Mouse (Mus musculus): ENCODE results near the gene Gm26558.

The Gm26558 gene

DNA sequence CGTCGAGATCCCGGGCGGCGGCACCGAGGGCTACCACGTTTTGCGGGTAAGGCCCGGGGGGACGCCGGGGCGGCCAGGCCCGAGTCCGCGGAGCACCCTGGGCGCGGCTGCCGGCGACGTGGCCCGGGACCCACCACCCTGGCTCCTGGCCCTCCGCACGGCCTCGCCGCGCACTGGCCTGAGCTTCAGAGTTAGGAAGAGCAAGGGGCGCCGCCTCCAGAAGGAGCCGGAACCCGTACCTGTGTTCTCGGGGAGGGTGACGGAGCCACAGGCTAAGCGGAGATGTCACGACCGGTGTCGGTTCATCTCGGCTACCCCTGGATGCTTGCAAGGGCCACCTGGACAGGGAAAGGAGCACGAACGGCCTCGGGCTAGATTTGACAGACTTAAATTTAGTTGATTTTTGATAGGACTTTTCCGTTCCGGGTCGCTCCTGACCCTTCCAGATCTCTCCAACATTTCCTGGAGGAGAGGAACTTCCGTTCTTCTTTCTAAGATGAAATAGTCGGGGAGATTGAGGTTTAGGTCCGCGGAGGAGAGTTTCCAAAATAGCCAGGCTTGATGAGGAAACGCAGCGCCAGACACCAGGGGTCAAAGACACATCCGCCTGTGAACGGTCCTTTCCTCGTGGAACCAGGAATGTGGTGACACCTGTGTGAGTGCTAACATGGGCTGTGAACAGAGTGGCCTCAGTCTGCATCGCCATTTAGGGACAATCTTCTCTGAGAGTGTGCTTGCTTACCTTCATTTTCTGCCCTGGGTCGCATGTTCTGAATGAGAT is at the start of gene Gm26558:
Gene Gm26558 (minus strand): TSS at position 394 of the 781 bp plus-strand sequence.
- 1% methylated on average over 54 of the region's 54 CpGs for WGBS

DNA sequence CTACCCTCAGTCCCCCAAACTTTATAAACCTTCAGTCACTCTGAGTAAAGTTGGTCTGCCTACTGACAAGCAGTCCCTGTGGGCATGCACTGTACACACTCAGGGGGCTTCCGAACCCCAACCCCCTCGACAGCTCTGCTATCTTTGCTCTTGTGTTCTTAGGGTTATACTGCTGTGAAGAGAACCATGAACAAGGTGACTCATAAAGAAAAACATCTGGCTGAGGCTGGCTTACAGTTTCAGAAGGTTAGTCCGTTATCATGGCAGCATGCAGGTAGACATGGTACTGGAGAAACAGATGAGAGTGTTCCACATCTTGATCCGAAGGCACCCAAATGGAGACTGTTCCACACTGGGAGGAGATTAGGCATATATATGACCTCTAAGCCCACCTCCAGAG is 49.0 kb upstream of the Gm26558 start:
- WGBS, result 96% methylated on average over 4 of the region's 4 CpGs

DNA sequence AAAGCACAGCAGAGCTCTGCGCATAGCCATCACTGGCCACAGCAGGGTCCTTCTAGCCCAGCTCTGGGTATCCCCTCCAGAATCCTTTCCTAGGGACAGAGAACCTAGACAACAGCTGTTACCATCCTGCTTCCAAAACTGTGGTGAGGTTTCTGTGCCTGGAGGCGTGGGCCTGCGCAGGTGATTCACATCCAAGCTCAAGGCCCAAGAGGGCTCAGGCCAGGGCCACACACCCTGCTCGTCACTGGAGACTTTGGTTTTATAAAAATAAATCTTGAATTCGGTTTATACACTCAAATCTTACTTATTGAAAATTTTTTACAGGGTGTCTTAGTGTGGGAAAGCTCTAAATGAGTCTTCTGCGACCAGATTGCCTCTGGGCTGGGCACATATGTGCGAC is 48.3 kb upstream of the Gm26558 start:
- 88% methylated on average over 7 of the region's 7 CpGs for WGBS

DNA sequence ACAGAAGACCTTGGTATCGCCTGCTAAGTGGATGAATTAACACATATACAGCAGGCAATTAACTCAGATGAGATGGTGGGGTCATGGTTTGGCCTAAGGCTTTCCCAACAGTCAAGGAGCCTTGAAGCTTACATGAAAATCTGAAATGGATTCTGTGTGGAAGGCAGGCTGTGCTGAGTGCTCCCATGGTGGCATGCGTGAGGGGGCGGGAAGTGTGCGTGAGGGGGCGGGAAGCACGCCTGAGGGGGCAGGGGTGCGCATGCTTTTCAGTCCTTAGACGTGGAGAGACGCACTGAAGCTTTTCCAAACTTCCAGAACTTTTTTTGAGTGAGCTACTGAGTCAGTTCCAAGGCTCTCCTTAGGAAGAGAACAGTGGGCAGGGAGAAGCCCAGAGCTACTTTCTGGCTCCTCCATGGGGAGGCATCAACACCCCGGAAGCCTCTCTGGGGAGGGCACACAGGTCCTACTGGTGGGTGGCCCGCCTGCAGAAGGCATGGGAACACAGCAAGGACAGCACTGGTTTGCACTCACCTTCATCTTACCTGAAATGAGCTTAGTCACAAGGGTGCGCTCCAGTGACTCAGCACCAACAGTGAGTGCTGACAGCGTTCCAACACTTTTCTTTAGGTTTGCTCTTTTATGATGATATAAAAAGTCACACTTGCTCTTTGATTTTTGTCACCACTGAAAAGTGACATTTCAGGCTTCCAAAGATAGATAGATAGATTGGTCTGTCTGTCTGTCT is 47.2 kb upstream of the Gm26558 start:
- WGBS, result 61% methylated on average over 13 of the region's 13 CpGs

DNA sequence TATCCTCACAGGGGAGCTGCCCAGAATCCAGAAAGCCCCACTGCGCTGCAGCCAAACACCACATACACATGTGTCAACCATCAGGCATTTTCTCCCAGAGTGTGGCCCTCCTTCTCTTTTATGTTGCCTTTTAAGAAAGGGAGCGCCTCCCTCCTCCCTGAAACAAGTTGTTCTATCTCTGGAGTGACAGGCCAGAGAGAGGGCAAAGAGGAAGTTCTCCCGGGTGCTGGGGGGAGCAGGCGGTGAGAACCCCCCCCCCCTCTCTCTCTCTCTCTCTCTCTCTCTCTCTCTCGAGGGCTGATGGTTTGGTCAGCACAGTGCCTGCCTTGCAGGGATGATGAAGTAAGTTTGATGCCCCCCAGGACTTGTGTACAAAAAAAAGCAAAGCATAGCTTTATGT is 40.5 kb upstream of the Gm26558 start:
- 53% methylated on average over 5 of the region's 5 CpGs for WGBS

DNA sequence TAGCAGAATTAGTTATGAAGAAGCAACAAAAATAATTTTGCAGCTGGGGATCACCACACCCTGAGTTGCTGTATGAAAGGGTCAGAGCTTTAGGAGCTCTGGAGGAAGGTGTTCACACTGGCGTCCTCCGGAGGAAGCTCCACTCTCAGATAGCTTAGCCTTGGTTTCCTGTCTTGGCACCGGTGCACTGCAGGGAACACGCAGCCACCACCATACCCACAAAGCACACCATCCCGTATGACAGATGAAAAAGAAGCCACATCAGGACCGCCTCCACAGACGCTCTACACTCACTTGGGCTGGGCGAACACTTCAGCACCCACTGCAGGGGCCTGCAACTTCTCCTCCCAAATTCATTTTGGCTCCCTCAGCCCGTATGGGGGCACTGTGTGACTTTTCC is 39.7 kb upstream of the Gm26558 start:
- 60% methylated on average over 9 of the region's 9 CpGs for WGBS

DNA sequence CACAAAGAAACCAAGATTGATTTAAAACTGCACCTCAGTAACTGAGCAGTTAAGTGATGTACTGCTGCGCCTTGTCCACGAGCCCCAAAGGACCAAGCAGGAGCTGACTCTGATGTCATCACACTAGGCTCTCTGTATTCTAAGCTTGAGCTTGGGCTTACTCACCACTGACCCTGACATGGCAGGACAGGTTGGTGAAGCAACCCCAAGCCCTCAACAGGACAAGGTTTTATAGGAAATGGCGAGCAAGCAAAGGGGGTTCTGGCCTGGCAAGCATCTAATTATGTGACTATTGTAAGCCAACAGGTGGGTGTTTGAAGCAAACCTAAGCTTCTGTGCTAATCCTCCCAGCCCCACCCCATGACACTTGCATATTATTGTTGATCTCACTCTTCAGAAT is 38.9 kb upstream of the Gm26558 start:
- 91% methylated on average over 3 of the region's 3 CpGs for WGBS

DNA sequence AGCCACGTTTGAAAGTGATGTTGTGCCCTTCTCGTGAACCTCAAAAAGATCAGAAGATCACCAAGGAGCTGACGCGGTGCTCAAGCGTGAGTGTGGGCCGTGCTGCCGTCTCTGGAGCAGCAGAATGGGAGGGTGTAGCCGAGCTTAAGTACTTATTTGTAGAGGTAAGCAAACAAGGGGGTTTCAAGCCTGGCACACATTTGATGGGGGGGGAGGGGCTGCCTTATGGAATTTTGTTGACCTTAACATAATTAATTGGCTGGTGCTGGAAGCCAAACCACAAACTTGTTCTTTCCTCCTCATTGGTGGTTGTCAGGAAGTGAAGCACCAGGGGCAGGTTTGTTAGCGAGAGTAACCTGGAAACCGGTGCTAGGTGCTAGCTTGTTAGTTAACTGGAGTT is 33.8 kb upstream of the Gm26558 start:
- WGBS, result 93% methylated on average over 10 of the region's 10 CpGs

DNA sequence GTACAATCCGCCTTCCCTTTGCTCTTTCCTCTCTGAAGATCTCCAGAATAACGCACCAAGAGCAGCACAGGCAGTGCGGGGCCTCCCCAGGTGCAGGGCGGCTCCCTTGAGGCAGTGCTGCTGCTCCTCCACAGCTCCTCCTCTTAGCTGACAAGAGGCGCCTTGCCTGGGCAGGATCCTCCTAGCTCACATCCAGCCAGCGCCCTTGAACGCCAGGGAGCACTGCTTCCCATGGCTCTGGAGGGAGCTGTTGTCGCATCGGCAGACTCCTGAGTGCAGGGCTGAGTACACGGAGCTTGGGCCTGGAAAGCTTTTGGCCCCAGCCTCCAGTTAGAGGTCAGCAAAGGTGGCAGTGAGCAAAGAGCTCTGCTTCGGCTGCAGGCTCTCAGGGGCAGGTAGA is 28.3 kb upstream of the Gm26558 start:
- WGBS, result 84% methylated on average over 11 of the region's 11 CpGs

DNA sequence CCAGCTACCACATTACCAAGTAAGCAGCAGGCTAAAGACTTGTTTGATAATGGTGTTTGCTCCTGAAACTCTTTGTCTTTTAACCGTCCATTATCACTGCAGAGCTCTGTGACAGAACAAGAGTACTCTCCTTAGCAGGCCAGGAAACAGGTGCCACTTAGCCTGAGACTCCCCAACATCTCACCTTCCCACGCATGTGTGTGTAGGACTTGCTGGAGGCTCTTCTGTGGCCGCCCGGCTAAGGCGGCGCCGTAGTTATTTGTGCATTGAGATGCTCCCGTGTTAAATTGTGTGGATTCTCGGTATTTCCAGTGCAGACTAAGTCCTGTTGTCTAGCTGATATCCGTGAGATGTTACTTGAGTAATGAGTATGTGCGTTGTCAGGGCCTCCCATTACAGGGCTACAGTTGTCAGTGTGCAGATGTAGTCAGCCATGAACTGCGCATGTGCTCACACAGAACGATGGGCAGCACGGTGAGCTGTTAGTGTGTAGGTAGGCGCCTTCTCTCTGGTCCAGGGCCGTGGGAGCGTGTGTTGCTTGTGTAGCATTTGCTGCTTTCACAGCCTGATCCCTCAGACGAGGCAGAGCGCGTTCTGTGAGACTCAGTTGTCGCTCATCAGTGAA is 26.7 kb upstream of the Gm26558 start:
- WGBS, result 71% methylated on average over 21 of the region's 21 CpGs

DNA sequence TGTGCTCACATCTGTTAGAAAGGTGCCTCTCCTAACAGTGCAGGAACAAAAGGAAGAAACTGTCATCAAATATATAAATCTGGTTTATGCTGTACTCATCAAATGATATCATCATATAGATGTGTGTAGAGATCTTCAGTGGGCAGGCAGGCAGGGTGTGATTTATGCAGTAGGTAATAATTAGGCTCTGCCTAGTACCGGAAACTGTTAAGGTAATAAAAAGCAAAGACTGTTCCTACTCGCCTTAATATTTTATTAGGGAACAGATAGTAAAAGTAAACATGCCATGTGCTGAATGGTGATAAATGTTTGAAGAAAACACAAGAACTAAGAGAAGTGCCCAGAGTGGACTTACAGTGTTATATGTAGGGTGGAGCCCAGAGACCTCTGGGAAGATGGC is 20.4 kb upstream of the Gm26558 start:
- WGBS, result 89% methylated on average over 2 of the region's 2 CpGs

DNA sequence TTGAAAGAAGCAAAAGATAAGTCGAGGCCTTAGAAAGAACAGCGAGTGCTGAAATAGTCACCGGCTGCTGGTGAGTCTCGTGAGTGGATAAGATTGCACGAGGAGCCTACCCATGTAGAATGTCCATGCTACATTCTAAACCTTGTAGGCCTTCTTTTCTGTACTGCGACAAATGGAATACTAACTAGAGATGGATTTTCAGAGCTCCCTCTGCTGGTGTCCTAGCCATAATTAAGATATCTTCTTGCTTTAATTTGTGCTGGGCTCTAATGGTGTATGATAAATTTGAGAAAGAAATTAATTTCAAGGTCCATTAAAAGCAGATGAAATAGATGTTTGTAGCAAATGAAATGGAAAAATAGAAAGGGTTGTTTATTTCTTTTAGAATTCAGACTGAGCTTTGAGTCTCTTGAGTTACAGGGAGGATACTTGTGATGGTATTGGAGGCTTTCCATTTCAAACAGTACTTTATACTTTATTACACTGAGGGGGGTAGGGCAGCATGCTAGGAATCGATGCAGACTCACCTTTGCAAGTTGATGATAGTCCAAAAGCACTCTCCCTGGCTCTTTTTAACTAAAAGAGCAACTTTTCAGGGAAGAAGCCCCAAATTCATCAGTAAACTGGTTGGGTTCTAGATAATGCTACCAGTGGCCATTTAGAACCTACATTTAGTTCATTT is 11.7 kb upstream of the Gm26558 start:
- 63% methylated on average over 7 of the region's 7 CpGs for WGBS

DNA sequence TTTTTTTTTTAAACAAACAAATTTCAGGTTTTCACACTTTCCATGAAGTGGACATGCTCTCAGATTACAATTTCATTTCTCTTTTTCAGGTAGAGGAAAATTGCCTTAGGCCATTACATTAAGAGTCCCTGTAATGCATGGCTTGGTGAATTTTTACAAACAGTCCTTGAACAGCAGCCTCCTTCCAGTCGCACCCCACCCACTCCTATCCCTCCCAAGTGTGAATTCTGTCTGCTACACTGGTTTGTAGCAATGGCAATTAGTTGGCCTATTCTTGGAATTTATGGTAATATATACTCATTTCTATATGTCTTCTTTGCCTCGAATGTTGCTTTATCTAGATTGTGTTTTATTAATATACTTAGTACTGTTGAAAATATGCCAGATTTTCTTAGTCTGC is 10.6 kb upstream of the Gm26558 start:
- 48% methylated on average over 2 of the region's 2 CpGs for WGBS

DNA sequence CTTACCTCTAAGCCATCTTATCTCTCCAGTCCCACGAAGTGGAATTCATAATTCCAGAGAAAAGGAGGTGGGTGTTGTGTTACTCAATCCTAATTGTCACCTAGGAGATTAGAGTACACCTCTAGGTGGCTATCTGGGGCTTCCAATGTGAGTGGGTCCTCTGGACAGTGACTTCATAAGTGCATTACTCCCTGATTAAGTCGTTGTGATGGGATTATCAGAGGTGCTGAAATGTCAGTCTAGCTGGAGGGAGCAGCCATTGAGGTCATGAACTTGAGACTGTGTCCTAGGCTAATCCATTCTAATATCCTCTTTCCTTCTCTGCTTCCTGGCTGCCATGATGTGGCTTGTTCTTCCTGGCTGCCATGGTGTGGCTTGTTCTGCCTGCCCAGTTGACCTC is 8.0 kb upstream of the Gm26558 start:
- 64% methylated on average over 2 of the region's 2 CpGs for WGBS

DNA sequence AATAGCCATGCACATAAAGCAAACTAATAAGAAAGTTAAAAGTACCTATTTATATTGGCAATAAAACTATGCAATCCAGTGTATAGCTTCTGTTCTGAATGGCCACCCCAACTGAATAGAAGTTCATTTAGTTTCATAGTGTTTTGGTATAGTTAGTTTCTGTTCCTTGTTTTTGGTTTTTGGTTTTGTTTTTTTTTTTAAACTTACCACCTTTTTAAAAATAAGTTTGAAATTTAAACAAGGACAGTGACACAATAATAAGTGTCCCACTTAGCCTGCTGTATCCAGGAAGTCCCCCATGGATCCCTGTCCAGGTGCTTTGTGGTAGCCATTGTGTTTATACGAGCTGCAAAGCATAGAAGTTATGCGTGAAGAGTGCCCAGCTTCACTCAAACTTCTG is 7.3 kb upstream of the Gm26558 start:
- 63% methylated on average over 2 of the region's 2 CpGs for WGBS

DNA sequence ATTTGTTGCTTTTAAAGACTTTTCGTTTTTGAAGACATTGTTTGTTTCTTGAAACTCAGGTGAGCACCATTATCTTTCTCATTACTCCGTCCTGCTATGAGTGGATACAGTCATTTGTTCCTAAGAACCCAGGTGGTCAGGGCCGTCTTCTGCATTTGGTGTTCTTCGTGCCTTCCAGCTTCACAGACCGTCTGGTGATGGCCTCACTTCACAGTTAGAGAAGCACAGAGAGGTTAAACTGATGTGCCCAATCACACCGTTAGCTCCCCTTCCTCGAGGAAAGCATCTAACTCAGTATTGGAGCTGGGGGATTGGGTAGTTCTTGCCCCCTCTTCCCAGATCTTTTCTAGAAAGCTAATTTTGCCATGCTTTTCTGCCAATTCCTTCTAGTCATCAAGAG is 5.1 kb upstream of the Gm26558 start:
- 84% methylated on average over 7 of the region's 7 CpGs for WGBS

DNA sequence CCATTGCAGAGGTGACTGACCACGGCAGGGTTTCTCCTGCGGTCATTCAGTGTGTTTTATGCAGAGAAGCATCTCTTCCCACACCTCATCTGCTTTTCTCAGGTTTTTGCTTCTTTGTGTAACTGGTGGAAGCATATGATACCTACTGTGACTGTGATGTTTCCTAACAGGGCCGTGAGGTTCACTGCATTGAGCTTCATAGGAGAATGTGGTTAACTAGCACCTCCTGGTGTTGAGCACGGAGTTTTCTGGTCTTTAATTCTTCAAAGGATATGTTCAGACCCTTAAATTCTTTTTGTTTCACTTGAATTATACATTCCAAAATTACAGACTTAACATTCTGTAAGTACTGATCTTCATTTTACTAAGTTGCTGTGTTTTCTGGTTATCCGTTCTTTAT is 1.9 kb upstream of the Gm26558 start:
- WGBS, result 64% methylated on average over 5 of the region's 5 CpGs

DNA sequence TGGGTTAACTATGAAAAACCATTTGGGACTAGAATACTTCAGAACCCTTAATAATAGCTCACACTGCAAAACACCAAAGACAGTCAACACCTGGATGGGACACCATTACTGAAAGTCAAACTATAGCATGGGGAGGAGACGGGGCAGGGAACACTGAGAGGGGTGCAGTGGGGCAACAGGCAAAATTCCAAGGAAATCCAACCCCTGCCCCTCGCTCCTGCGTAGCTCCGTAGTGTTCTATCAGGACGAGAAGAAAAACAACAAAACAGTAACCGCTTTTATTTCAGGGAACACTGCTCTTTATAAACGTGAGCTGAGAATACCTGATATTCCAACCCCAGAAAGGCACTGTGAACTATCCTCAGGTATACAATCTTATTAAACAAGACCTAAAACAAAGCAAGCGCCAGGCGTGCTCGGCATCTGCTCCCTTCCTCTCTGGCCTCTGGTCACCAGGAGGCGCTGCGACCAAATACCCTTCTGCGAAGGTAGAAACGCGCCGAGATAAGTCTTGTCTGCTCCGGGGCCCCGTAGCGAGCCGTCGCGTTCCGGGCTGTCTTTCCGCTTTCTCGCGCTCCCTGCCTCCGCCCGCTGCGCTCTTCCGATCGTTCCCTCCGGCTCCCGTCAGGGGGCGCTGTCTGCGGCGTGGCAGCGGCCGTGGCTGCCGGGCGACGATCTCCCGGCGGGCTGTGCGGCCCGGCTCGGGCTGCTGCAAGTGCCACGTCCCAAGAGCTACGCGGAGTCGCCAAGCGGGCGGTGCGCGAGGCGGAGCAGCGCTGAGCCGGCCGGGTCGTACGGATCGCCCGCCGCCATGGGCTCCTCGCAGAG is 807 bp downstream of the Gm26558 start, which contains the start of gene Gorasp2:
Gene Gorasp2 (plus strand): TSS at position 690 of the 828 bp plus-strand sequence.
- WGBS, result 1% methylated on average over 64 of the region's 64 CpGs

DNA sequence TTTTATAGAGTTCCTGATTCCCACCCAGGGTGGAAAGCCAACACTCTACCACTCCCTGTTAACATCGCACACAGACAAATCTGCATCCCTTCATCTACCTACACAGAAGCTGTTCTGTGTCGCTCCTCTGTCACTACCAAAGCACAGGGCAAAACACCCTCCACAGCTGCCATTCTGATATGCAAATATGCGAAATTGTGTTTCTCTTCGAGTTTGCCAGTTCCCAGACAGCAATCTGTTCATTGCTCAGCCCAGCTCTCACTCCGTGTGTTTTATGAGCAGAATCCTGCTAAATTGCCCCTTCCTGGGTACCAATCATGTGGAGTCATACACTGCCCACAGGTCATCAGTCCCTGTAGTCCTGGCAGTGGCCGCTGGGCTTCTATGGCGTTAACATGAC is 4.8 kb downstream of the Gm26558 start:
- WGBS, result 46% methylated on average over 7 of the region's 7 CpGs

DNA sequence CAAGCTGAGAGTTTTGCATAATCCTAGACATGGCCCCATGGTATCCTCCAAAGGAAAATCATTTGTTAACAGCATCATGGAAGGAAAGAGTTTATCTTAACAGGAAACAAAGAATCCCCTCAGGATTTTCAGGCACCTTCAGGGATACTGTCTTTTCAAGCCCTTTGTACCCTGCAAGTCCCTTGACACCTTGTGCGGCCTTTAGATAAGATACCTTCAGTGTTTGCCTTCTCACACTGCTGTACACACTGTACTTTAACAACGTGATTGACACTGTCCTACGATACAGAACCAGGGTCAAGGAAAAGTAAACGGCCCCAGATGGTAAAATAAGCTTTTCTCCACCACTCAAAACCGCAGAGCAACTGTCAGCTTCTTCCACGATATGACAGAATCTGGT is 10.1 kb downstream of the Gm26558 start:
- WGBS, result 76% methylated on average over 6 of the region's 6 CpGs

DNA sequence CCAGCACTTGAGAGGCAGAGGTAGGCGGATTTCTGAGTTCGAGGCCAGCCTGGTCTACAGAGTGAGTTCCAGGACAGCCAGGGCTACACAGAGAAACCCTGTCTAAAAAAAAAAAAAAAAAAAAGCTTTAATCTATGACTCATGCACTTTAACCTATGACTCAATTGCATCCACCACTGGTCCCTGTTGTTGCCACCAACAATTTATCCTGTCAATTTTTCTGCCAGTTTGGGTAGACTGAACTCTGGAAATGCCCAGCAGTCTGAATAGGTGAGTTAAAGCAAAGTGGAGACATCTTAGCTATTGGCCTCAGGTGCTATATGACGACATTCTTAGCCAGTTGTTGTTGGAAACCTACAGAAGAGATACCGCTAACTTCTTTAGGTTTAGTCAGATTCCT is 12.4 kb downstream of the Gm26558 start:
- 89% methylated on average over 4 of the region's 4 CpGs for WGBS

Data from cerebral cortex, adult 2 months (tissue).